Mouse (Mus musculus) heart, adult 9 months (tissue): ENCODE results near the gene Emc8.

ENCODE experiments used
- DNase-seq, 2 experiments: peaks; one replicate each; pipeline ENCODE4 v3.0.0; 2022; ENCODE audit warnings: low spot score in 2 of 2

The Emc8 gene

DNA sequence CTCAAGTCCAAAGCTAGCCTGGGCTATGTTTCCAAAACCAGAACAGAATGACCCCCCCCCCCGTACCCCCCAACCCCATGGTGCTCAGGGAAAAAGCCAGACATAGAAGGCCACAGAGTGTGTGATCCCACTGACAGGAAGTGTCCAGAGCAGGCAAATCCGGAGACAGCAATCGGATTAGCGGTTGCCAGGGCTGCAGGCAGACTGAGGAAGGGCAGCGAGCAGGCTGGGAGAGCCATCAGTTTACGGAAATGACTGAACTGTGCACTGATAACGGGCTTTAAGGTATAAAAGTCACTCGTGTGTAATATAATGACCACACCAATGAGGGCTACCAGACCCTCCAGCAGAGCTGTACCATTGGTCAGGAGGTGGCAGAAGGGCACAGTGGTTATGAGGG lies 27.1 kb downstream of the Emc8 start:
- no peak for DNase-seq

DNA sequence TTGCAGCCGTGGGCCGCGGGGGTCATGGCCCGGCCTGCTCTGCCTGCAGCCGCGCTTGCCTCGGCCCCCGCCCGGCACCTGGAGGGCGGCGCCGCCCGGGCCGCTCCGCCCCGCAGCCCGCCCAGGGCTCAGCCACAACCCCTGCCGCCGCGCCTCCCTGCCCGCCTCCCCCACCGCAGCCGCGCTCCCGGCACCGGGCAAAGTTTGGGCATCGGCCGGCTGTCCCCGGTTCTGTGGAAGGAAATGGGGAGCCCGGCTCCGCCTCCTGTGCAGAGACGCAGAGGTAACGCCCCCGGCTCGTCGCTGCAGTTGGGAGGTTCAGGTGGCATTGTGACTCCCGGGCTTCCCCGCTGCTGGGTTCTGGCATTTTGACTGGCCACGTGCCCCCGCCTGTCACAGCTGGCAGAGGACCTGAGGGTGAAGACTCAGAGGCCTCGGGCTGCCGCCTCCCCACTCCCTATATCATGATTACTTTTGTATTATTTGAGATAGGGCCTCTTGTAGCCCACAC lies 34.0 kb downstream of the Emc8 start:
- DNase-seq: peak; percentile 58 to 60

DNA sequence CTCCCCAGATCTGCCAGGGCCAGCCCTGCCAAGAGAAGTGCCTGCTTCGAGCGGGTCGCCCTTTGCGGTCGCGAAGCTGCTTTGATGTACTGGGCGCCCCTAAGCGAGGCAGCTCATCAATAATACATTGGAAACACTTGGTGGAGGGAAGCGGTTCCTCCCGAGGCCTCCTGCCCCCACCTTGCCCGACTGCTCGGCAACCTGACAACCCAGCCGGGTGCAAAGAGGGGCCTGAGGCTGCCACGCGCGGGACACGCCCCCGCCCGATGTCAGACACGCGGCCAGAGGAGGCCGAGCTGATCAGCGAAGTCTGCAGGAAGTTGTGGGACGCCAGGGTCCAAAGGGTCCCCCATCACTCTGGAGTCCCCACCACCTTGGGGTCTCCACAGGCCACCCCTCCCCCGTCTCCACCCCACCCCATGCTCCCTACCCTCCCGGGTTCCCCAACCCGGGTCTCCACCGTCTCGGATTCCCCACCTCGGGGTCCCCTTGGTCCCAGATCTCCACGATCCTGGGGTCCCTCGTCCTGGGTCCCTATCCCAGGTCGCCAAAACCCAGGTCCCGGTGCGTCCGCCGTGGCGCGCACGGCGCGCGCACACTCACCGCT lies 34.6 kb downstream of the Emc8 start:
- DNase-seq: no peak

DNA sequence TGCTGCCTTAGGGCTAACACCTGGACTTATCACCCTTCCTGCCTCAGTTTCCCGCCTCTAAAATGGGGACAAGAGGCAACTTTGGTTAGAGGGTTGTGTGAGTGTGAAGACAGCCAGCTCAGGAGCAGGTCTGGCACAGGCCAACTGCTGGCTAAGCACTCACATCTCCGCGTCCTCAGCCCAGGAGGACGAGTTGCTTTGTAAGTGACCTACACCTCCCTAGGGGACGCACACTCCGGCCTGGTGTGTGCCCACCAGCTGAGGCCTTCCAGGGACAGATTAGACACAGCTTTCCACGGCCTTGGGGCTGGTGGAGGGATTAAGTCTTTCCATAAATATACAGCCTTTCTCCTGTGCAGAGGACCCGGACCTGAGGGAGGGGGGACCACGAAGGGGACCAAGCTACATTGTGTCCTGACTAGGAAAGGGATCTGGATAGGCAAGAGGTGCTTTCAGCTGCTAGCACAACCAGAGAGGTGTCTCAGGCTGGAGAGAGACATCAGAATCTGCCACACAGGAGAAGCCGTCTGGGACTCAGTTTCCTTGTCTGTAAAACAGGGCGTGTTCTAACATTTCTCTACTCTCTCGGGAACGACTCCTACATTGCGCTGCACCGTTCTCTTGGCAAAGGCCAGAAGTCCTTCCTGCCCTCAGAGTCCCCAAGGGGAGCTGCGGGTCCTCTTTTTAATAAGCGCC lies 35.3 kb downstream of the Emc8 start:
- no peak for DNase-seq

DNA sequence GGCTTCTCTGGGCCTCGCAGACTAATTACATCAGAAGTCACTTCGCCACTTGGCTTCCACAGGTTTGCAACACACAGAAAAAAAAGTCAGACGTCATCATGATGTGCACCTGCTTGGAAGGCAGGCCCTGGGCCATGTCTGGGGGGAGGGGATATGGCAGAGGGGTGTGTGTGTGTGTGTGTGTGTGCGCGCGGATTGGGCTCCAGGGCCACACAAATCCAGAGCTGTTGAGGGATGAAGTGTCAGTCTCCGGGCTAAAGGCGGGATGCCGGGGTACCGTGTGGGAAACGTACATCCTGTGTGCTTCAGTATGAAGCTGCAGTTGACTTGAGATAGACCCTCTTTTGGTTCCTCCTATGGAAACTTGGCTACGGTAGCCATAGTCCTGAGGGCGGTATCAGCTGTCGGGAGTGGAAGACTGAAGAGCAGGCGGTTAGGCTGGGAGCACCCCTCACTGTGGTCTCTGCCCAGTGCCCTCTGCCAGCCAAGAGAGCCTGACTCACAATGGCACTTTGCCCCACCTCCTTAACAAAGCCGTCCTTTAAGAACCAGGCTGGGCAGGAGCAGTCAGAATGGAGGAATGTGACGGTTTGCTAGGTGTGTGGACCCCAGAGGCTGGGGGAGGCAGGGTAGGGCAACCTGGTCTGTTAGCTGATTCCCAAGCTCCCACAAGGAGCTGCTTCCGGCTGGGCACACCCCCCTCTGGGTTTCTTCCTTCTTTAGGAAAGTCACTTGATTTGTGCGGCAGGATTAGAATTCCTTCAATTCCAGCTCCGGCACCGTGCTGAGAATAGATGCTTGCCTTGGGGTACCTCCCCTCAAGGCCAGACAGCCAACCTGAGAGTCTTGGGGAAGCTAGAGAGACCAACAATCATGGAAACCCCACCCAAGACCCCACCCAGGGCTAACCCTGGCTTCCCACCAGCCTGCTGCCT lies 36.7 kb downstream of the Emc8 start:
- DNase-seq: no peak

DNA sequence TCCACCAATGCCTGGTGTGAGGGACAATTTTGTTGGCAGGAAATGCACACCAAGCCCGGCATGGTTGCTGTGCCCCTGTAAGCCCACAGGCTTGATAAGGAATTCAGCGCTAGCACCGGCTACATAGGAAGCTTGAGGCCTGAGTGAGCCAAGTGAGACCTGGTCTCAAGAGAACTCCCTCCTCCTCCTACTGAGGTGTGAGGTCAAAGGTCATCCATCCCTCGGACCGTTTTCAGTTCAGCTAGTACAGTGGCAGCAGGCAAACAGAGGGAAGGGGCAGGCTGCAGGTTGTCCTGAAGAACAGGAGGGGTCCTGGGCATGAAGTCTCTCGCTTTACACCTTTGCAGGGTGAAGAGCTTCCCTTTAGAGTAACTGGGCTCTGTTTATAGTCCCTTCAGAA lies 37.5 kb downstream of the Emc8 start:
- DNase-seq: no peak

DNA sequence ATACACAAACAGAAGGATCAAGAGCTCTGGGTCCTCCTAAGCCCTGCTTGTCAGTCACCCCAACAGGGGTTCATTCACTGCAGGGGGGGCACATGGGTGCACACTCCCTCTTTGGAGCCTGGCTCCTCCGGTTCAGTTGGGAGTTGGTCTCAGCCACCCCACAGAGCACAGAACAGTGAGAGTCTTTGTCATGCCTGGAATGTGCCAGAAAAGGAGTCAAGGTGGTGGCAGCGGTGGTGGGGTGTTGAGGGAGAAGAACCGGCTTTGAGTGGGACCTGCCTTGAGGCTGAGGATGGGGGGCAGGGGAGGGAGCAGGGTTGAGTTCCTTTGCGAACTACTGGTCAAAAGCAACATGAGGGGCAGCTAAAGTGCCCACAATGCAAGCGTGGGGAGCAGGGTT lies 38.3 kb downstream of the Emc8 start:
- no peak for DNase-seq

DNA sequence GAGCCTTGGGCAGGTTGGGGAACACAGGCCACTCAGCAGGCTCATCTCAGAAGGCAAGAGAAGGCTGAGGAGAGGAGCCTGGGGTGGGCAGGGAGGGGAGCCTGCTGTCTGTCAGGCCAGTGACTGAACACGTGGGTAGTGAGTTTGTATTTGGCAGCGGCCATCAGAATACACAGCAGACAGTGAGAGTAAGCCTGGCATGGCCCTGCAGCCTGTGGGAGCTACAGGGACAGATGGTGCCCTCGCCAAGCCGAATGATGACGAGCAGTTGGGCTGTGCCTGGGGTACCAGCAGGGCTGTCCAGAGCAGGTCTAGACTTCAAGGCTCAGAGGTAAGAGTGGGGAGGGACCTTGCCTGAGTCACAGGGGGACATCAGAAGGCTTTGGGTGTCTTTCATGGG lies 41.1 kb downstream of the Emc8 start:
- no peak for DNase-seq

DNA sequence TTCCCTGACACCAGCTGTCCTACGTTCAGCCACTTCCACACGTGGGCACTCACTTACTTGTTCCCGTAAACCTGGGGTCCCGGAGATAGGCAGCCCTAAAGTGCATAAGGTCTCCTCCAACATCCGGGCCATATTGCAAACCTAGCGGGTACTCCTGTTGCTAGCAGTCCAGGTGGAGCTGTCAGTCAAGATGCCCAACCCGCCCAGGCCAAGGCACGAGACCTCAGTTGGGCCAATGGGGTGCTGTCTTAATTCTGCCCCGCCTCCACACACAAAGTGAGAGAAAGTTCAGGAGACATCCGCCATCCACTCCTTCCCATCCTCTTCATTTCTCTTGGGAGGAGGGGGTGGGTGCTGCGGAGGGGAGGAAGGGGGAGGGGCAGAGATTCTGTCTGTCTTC lies 41.9 kb downstream of the Emc8 start:
- DNase-seq: no peak

DNA sequence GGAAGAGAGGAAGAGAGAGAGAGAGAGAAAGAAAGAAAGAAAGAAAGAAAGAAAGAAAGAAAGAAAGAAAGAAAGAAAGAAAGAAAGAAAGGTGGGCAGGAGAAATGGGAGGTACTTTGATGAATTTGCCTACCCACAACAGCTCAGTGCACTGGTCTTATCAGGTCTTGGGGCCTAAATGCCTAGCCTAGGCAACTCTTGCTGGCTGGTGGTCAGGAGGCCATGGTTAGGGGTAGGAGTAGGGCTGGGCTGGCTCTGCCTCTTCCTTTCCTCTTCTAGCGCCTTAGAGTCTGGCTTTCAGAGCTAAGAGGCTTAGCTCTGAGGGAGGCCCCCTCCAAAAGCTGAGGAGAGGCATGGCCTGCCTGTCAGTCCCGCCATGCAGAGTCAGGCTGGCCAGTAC lies 44.8 kb downstream of the Emc8 start:
- DNase-seq: no peak

DNA sequence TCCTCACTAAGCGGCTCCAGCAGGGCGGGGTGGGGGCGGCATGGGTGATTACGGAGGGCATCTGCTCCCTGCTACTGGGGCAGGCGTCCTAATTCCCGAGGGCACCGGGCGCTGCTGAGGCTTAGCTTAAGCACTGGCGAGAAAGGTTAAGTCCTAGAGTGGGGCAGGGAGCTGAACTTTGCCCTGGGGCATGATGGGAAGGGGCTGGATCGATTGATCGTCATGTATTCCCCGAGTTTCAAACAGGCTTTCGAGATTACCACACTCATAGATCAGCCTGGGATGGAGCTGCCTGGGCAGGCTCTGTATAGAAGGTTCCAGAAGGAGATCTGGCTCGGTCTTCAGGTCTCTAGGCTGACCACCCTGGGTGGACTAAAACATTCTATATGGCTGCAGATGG lies 46.2 kb downstream of the Emc8 start:
- DNase-seq: no peak

DNA sequence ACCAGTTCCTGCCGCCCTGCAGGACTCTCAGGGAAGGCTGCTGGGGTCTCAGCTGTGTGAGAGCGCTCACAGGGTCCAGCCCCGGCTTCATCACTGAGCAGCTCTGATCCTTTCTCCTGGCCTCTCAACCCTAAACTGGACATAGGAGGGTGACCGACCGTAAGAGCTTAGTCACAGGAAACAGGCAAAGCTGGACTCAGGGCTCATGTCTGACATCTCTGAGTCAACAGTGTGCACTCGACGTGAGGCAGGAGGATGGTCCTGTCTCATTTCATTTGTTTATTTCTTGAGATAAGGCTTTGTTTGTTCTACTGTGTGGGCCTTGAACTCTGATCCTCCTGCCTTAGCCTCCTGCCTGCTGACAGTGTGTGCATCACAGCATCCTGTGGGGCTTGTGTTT lies 47.9 kb downstream of the Emc8 start:
- no peak for DNase-seq

DNA sequence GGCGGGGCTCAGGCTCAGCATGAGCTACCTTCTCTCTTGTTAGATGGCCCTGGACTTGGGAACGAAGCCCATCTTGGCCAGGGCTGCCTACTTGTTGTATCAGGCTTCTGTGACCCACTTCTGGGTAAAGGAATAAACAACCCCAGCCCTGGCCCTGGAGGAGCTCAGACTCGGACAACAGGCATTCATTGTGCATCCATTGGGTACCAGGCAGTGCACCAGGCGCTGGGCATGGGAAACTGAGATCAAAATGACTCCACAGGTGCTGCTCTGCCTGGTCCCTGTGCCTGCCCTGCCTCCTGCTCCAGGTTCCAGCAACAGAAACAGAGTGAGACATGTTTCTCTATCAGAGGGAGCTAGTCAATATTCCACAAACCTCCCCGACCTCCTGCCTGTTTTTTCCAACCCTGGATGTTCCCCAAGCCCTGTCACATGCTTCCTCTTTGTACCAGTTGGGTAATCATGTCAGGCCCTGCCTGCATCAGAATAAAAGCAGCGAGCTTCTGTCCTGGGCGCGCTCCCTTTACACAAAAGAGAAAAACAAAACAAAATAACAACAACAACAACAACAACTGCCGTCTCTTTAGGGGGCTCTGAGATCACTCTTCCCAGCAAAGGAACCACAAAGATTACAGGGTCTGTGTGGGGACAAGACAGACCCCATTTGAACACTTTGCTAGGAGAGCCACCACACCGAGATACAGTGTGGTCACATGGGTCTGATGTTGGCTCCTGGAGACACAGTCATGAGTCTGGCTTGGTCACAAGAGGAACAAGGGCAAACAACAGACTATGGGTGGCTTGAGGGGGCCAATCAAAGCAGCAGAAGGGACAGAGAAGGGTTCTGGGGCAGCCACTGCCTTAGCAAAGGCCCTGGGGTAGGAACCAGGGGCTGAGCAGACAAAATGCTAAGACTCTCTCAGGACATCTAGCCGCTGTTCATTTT lies 48.9 kb downstream of the Emc8 start:
- peak in 1 of 2 experiments; percentile 59 for DNase-seq

DNA sequence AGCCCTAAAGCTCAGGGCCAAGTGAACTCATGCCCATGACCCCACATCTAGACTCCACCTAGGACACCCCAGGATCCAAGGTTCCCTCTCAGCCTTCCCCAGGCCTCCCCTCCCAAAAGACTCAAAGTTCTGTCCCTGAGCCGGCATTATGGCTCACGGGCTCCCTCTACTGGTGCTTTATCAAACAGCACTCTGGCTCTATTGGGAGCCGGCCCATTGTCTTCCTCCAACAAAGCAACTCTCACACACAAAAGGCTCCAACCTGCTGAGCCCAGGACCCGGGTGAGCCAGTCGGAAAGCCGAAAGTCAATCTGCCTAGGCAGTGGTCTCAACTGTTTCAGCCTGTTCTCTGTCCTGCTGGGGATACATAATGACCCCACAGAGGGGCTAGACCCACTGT lies 50.3 kb downstream of the Emc8 start:
- DNase-seq: peak in 1 of 2 experiments; percentile 55

DNA sequence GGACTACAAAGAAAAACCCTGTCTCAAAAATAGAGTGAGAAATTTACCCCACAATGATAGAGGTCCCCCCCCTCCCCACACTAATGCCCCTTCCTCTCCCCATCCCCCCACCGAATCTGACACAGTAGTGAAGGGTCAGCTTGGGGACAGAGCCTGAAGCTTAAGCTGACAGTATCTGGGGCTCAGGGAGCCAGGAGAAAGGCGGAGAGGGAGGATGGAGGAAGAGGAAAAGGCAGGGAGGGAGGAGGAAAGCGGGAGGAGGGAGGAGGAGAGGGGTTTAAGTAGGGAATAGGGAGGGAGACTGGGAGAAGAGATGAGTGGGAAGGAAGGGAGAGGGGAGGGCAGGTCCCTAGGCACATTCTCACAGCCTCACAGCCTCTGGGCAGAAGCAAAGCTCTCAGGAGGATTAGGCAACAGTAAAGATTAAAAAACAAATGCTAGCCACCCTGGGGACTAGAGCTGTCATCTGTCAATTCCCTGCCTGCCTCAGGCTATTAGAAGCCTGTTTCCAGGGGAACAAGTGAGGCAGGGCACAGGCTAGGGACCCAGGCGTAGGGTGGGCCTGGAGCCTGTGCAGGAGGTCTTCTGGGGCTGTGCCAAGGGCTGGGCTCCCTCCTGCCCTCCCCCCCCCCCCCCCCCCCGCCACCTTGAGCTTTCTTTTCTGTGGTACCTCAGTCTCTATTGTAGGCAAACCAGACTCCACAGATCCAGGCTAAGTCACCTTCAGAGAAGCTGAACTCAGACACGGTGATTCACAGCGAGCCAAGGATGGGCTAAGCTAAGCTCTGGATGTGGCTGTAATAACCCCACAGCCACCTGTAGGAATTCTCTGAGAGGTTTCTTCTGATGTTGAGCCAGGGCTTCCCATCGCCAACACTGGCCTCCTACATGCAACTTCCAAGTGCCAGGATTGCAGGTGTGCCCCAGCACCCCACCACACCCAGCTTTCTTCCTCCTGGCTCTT lies 51.4 kb downstream of the Emc8 start:
- no peak for DNase-seq

DNA sequence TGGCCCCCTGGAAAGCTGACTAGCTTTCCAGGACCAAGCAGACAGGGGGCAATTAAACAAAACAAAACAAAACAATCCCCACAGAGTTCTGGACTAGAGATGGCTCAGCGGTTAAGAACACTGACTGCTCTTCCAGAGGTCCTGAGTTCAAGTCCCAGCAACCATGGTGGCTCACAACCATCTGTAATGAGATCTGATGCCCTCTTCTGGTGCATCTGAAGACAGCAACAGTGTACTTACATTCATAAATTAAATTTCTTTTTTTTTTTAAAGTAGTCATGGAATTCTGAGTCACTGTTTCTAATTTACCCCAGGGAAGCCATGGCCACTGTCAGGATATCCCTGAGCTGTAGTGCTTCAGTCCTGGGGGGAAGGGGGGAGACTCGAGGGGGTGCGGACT lies 53.9 kb downstream of the Emc8 start:
- no peak for DNase-seq

DNA sequence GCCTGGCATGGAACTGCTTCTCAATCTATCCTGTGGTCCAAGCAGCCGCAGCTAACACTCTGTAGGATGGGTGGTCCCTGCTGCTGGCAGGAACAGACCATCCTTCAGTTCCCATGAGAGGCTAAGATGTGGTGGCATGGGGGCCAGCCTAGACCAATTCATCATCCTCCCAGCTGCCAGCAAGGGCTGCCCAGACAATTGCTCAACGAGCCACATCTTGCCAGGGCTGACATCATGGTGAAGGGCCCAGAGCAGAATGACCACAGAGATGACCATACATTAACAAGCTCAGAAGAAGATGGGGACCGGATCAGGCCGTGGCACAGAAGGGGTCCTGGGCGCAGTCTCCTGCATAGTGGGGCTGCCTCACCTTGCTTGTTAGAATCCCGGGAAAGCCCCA lies 57.5 kb downstream of the Emc8 start:
- no peak for DNase-seq

DNA sequence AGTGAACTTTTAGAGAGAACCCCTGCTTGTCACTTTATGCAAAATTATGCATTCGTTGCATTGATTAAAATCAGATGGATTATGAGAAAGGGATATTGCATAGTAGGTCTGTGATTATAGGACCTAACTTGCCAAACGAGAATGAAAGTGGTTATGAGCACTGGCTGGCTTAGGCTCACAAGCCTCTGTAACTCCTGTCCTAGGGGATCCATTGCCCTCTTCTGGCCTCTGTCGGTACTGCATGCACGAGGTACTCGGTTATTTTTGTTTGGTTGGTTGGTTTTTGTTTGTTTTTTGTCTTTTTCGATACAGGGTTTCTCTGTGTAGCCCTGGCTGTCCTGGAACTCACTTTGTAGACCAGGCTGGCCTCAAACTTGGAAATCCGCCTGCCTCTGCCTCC lies 60.5 kb downstream of the Emc8 start:
- peak; percentile 28 to 69 for DNase-seq

DNA sequence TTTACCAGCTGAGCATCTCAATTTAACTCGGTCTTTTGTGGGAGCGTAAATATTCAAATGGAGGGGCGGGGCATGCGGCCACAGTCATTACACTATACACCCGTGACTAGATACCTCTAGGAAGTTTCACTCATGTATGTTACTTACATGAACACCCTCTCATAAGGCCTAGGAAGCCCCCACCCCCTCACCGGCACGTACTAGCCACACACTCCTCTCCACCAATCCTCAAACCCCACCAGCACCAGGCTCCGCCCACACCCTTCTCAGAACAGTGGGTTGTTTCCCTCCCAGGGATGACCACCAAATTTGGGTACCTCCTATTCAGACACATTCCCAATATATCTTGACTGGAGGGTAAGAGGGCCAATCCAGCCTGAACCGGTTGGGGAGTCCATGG lies 60.9 kb downstream of the Emc8 start:
- no peak for DNase-seq
